Mouse (Mus musculus) cerebellum, postnatal 4 days (tissue): ENCODE data around the gene Trim28.

Experiments used
- DNase-seq, 2 experiments: peaks; one replicate each; pipeline ENCODE4 v3.0.0; 2022; ENCODE audit warnings: low spot score in 2 of 2, mixed read lengths in 1 of 2

The Trim28 gene

DNA sequence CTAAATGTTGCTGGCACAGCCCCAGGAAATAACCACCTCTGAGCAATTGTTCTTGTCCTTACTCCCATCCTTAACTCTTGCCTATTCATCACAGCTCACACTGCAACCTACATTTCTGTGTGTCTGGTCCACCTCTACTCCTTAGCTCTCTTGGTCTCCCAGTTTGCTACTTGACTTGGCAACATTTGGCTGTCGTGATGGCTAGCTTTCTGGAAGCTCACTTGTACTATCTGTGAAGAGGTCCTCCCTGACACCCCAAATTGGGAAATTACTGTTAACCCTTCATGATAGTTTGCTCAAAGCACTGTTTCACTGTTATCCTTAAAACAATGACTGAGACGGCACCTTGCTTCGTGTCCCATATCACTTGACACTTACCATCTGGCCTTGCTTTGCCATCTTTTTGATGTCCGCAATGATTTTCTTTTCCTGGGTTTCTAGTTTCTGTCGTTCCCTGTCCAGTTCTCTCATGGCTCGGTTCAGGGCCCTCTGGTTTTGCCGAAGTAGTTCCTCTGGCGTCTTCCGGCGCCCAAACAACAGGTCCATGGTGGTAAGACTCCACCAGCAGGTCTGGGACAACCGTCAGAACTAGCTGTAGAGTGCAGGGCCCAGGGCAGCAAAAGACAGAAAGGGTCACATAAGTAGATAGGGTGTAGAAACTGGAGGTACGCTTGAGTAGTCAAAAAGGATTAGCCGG is 34.7 kb downstream of the Trim28 start:
- DNase-seq = no peak

DNA sequence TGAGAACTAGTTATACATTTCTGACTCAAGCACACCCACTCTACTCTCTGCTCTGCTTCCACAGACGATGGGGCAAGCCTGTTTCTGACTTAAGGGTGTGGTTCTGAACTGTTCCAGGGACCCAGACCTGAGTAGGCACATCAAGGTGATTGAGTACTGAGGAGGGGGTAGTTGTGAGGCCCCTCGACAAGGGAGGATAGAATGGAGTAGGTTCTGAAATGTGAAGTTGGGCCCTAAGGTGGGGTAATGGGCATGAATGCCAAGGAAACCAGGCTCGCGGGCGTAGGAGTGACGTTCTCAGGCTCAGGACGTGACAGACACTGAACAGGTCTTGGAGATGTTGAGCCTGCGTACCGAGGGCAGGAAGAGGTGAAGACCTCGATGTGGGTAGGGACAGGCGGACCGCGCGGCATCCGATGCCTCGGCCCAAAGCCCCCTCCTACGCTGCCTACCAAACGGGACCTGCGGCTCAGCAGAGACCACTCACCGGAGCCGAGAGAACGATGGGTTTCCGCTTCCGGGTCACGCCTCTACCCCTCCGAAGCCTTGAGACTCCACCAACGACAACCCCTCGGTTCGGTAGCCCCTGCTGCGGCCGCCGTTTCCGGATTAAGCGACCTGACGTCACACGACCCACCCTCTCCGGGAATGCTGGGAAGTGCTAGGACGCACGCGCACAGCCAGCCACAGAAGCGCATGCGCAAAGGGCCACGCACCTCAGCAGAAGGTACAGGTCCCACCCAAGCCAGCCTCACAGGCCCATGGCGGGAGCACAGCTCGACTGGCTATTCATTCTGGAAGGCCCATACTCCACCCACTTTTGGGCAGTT is 35.4 kb downstream of the Trim28 start, which contains the start of gene Chmp2a:
TSS of gene Chmp2a (minus strand) at position 660 of the 830 bp plus-strand sequence.
- peak; percentile 97 for DNase-seq

DNA sequence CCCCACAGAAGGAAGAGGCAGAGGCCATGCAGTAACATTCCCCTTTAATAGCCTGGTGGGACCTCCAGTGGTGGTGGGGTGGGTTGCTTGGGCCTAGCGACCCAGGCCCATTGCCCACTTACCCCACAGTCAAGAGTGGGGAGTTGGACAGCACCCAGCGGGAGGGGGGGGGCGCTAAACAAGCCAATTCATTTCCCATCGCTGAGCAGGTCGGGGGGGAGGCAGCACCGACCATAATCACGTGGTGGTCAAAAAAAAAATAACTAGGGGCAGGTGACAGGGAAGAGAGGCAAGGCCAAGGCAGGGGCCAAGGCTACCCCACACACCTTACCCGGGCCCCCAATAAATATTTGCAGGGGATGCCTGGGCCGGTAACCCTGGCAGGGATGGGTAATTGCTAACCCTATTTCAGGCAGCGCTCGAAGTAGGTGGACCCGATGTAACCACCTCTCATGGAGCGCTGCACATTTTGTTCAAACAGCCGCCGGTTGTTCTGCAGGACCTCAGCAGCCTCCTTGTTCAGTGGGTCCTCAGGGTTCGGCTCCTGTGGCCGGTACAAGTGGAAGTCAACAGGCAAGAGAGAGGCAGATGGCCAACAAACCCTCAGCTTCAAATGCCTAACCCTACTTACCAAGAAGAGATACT is 36.4 kb downstream of the Trim28 start:
- DNase-seq = no peak

DNA sequence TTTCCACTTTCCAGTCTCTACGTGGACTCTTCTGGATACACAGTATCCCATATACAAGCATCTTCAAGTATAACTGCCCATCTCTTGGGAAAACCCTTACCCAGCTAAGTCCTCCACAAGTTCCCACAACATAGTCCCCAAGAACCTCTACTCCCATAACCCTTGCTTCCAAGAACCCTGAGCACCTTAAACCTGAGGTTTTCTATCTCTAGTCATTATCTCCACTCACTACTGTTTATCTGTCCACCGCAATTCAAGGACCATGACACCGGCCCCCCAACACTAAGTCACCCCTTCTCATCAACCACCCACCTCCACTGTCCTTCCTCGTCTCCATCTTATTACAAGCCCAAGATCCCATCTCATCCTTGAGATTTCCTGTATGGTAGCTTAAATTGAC is 37.9 kb downstream of the Trim28 start:
- no peak for DNase-seq

DNA sequence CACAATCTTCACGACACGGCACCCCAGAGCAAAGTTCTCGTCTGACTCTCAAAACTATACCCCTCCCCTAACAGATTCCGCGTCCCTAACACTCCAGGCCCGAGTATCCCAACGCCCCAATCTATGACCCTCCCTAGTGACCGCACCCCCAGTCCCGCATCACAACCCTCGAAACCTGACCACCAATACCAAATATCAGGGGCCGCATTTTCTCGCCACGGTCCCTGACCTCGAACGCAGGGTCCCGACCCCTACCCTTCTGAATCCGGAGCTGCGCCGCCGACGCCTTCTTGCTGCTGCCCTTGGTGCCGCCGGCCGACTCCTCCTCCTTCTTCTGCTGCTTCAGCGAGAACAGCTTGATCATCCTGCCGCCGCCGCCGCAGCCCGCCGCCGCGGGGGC is 38.5 kb downstream of the Trim28 start:
- no peak for DNase-seq

DNA sequence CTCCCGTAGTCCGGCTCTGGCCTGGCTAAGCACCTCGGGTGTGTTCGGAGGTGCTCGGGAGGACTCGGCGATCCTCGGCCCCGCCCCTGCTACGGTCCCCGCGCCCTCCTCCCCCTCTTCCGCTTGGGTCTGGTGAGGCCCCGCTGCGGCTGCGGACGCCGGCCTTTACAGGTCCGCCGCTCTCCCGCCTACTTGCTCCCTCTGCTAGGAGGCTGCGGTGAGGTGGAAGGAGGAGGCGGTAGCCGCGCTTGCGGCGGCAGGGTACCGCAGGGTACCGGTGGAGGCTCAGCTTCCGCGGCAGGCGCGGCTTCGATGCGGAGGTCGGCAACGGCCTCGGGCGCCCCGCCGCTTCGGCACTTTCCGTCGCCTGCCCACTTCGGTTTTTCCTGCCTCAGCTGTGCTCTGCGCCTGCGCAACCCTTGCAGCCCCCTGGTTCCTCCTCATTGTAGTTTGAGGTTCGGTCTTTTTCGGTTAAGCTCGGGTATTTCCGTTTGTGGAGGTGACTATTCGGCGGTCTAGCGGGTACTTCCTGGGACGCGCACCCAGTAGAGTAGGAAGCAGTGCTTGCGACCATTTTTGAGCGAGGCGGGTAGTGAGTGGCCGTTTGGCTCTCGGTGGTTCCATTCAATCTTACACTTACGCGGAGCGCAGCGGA is 39.1 kb downstream of the Trim28 start, which contains the start of gene Ube2m:
TSS of gene Ube2m (minus strand) at position 375 of the 655 bp plus-strand sequence.
- peak; percentile 99 for DNase-seq

DNA sequence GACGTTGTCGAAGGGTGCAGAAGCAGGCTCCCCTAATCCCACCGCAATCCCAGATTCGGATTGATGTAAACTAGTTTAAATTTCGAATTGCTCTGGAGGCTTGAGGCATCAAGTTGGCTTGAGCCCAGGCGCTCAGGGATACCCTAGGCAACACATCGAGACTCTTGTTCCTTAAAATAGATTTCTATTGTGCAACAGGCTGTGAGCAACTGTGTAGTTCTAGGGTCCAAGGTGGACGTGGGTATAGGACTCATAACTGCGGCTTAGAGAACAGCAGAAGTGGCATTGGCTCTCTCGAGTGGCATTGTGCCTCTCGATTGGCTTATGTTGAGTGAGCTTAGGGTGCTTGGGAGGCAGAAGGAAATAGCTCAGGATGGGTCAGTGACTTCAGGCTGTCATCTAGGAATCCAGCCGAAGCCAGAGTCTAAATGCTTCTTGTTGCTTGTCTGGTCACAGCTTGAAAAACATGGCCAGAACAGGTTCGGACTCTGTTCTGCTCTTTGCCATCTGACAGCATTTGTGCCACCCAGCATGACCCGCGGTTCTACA is 39.8 kb downstream of the Trim28 start:
- no peak for DNase-seq

DNA sequence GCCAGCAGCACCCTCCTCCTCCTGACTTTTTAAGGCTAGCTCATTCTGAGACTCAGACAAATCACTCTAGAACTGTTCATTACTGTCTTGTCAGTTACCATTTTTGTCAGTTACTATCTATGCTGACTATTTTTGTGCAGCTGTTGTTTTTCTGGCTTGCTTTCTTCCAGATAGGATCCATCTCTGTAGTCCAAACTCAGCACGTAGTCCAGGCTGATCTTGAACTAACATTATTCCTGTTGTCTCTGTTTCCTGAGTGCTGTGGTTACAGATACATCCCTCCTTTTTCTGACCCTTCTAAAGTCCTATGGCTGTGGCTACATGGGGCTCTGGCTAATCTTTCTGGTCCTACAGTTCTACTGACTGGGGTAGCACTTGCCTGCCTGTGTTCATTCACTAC is 40.3 kb downstream of the Trim28 start:
- no peak for DNase-seq

DNA sequence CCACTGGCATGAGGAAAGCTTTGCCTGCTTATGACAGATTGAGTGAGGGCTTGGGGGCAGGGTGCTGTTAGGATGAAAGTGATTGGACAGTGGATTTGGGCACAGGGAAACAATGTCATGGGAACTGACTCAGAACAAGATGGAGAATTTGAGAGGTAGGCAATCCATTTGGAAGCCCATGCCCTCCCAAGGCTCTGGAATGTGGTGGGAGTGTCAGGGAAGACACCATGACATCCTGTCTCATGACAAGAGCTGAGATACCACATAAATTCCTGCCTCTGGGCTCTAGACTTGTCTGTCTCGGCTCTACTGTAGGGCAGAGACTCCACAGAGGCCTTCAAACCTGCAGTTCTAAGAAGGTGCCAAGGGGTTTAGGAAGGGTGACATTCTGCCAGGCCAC is 42.3 kb downstream of the Trim28 start:
- no peak for DNase-seq

DNA sequence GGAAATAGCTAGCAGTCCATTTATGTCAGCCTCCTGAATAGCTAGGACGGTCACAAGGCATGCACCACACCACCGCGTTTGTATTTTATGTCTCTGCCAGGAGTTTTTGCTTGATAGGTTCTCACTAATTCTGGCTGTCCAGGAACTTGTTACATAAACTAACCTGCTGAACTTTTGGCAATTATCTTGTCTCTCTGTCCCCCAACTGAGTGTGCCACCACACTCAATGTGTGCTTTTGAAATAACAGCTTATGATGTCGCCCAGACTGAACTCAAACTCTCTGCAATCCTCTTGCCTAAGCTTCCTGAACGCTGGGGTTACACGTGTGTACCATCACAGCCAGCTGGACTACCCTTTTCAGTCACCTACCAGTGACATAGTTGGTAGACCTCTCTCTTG is 43.6 kb downstream of the Trim28 start:
- DNase-seq = no peak

DNA sequence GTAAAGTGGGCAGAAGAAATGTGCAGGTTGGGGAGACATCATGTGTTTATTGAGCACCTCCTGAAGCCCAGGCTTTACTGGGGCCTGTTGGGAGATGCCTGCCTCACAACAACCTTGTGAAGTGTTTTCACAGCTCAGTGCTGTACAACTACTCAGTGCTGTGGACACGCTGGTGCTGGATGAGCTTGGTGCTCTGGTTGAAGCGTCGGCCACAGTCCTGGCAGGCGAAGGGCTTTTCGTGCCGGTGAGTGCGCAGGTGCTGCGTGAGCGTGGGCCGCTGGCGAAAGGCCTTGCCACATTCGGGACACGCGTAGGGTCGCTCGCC is 44.2 kb downstream of the Trim28 start:
- DNase-seq = no peak

DNA sequence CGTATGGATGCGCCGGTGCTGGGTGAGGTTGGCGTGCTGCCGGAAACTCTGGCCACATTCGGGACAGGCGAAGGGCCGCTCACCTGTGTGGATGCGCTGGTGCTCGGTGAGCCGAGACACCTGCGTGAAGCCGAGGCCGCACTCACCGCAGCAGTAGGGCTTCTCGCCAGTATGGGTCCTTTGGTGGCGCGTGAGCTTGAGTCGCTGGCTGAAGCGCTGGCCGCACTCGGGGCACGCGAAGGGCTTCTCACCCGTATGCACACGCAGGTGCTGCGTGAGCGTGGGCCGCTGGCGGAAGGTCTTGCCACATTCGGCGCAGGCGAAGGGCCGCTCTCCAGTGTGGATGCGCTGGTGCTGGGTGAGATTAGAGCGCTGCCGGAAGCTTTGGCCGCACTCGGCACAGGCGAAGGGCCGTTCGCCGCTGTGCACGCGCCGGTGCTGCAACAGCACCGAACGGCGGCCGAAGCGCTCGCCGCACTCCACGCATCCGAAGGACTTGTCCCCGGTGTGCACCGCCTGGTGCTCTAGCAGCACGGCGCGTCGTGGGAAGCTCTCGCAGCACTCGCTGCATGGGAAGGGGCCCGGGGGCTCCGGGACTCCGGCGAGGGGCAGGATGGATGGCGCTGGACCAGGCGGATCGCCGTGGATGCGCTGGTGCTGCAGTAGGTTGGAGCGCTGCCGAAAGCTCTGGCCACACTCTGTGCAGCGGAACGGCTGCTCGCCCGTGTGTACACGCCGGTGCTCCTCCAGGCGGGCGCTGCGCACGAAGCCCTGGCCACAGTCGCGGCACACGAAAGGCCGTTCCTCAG is 44.7 kb downstream of the Trim28 start:
- DNase-seq = peak in 1 of 2 experiments; percentile 59

DNA sequence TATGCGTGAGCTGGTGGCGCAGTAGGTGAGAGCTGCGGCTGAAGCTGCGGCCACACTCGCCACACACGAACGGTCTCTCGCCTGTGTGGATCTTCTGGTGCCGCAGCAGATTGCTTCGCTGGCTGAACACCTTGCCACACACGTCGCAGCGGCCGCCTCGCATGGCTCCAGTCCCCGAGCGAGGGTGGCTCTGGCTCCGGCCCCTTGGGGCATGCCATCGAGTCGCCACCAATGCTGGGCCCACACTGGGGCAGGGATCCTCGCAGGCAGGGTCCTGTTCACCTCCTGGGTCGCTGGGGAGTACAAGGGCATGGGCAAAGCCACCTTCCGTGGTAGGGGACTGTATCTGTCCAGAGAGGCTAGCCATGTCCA is 45.3 kb downstream of the Trim28 start:
- no peak for DNase-seq

DNA sequence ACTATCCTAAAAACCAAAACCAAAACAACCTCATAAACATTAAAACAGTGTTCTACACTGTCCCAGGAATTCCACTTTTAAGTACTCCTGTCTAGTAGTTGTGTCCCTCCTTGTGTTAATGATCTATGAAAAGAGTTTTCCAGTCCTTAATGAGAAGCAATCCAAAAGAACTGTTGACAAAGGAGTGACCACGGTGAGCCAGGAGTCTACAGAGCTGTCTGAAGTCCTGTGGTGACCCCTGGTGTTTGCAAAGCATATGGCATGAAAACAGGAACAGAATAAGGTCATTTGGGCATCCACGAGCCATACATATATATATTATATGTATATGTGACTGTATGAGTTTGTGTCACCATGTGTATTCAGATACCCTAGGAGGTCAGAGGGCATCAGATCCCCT is 47.2 kb downstream of the Trim28 start:
- peak in 1 of 2 experiments; percentile 57 for DNase-seq

DNA sequence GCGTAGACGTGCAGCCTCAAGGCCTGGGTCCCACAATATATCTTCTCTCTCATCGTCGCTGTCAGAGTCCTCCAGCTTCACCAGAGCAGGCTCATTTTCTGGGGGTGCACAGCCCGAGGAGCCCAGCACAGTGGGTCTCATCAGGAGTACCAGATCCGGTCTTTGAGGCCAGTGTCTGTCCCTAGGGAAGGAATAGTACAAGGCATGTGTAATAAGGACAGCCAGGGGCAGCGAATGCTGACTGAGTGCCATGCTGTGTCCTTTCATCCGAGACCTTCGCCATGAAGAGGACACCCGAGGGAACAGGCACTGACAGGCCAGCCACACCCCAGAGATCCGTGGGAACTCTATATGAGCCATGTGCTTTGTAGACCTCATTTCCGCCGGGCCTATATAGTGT is 54.1 kb downstream of the Trim28 start:
- DNase-seq = no peak

DNA sequence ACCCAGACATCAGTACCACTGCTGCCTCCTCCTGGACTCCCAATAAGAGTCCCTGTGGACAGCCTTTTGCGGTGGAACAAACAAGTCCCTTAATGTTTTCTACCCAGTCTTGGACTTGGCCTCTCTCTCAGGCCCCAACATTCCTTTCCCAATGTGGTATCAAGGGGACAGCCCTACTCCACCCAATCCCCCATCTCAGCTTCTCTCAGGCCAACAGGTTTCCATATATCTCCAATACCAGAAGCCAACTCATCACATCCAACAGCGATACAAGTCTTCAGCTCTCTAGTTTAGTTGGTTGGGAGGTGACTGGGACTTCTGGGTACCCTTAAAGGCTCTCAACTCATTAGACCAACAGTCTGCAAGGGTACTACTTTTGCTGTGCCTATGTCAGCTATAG is 54.6 kb downstream of the Trim28 start:
- DNase-seq = no peak

DNA sequence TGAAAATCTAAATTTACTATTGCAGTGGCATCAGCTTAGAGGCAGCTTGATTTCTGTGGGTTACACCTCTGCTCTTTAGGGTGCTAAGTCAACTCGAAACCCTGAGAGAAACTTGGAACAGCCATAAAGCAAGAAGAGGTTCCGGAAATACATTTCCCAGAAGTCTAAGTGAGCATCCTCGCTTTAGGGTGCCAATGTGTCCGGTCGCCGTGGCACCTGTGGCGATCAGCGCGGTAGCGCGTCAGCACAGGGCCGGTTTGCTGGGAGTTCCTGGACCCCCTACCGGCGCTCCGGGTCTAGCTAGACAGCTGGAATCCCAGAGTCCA is 55.0 kb downstream of the Trim28 start:
- no peak for DNase-seq

DNA sequence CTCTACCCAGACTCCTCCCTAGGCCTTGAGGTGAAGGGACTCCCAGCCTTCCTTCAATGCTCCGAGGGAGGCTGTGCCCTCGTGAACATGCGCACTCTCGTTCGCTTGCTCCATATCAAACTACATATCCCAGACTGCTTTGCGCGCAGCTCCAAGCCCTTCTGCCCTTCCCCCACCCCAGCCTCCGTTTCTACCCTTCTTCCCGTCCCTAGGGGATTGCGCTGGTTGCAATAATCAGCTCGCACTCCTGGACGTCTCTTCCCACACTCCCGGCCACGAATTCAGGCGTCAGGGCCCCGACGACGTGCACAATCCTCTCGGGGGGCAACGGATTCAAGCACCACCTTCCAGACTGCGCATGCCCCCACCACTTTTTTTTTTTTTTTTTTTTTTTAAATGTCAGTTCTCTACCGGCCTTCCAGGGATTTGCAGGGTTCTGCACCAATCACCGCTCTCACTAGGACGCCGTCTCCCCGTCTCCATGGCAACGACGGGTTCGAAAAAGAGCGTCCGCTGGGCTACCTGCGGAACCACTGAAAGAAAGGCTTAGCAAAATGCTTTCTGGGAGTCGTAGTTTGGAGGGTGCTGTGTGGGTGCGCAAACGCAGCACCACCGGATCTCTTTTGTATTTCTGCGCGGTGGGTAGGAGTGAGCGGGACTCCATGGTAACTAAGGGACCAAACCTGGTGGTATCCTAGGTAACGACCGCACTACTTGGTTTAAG is 55.5 kb downstream of the Trim28 start, which contains the start of gene Mzf1:
TSS of gene Mzf1 (minus strand) at position 478 of the 724 bp plus-strand sequence.
- DNase-seq = peak; percentile 84 to 93

DNA sequence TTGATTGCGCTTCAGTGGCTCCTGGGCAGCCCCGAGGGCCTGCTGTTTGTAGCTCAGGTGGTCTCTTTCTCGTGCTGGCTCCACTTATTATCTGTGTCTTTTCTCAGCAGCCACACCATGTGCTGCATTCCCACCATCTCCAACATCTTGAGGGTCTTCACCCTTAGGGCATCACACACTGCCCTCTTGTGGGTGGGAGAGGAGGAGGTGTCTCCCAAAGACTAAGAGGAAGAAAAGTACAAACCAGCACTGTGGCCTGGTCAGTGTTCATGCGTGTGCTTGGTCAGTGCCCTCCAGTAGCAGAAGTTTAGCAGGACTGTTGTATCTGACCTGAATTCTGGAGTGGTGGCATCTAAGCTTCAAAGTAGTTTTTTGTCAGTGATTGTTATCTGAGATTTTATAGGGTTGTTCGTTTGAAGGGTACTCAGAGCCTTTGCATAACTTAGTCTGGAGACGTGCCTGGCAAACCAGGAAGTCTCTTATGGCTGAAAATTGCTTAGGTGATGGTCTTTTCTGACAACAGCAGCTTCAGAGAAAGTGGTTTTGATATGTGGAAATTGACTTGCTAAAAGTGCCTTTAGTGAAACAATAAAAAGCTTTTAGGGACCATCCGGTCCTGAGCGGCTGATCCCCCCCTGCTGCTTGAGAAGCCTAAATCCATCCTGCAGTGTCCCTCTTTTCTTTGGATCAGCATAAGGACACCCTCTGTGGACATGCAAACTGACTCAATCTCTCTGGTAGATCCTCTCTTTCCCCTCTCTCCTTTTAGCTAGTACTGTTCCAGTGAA is 58.2 kb downstream of the Trim28 start:
- no peak for DNase-seq

DNA sequence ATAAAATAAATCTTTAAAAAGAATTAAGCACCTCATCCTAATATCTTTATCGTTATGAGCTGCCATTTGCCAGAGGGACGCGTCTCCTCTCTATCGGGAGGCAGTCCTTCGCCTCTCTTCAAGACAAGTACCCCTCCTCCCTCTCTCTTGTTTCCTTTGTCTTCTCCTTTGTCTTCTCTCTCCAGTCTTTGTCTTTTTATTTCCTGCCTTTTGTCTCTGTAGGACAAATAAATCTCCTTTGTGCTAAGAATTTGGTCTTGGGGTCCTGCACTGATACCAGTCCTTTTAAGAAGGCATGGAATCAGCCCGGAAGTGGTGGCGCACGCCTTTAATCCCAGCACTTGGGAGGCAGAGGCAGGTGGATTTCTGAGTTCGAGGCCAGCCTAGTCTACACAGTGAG is 60.6 kb downstream of the Trim28 start:
- DNase-seq = no peak
